Mouse (Mus musculus) cerebellum, adult 11 months (tissue): Measurements from ENCODE around the gene Uvrag.

ENCODE experiments used
- DNase-seq: peaks from one replicate; pipeline ENCODE4 v3.0.0; 2022

The Uvrag gene

DNA sequence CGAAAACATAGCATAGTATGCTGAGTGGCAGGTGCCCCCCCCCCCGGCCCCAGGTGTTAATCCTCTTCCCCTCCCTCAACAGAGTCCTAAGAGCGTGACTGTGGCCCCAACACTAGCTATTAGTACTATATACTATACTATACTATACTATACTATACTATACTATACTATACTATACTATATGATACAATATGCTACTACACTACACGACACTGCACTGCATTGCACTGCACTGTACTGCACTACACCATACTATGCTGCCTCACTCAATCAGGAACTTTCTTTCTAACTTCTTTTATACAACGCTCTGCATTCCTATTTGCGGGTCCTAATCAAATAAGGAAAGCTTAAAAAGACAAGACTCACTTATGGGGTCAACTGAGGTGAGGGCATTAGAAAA lies 224.4 kb downstream of the Uvrag start:
- DNase-seq, result no peak

DNA sequence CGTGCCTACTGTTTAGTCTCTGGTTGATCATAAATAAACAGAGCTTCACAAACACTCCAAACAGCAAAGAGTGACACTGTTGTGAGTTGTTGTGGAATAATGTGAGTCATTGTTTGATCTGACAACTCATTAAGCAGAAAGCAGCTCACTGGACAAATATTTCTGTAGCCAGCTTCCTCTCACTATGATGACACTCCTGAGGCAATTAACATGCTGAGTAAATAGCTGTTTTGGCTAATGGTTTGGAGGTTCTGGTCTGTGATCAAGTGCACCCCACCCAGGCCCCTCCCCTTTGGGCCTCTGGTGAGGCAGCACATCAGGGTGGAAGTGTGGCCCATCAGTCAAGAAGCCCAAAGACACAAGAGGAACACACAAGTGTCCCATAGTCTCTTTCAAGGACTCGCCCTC lies 228.0 kb downstream of the Uvrag start:
- no peak for DNase-seq

DNA sequence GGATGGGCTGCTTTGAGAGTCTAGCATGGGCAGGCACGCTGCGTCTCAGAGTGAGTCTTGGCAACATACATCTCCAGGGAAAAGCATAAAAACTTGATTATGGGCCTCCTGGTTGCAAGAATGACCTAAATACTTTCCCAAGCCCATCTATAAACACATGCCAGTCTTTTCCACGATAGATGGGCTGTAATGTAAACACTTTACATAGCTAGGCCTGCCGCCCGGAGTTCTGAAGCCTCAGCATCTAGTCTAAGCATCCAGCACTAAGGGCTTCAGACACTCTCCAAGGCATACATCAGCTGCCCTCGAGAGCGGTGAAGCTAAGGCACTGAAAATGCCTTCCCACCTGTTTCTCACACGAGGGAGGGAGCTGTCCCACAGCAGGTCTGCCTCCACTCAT lies 229.7 kb downstream of the Uvrag start:
- DNase-seq, result no peak

DNA sequence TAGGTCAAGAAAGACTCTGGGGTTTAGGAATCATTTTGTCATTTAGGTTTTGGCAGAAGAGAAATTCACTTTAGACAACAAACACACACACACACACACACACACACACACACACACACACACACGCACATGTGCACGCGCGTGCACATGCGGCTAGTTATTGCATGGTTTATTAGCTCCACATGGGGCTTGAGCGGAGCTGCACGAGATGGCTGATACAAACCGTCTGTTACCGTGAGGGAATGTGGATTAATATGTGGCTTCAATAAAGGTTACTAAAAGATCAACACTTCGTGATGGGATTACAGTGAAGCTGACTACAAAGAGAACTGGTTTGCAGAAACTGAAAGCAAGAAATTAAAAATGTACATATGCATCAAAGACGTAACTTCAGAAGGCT lies 230.2 kb downstream of the Uvrag start:
- DNase-seq, result no peak

DNA sequence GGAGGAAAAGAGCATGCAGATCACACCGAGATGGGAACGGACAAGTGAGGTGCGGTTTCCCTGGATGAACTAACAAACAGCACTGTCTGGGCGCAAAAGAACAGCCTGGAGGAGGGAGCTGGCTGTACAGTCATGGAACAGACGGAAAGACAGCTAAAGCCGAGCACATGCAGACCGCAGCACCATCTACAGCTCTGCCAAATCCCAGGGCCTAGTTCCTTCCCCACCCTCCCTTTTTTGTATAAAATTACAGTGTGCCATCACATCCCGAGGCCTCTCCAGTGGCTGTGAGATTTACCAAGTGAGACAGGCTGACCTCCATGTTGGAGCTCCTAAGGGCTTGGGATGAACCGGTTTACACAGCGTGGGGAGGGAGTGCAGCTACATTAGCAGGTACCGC lies 230.8 kb downstream of the Uvrag start:
- DNase-seq, result no peak

DNA sequence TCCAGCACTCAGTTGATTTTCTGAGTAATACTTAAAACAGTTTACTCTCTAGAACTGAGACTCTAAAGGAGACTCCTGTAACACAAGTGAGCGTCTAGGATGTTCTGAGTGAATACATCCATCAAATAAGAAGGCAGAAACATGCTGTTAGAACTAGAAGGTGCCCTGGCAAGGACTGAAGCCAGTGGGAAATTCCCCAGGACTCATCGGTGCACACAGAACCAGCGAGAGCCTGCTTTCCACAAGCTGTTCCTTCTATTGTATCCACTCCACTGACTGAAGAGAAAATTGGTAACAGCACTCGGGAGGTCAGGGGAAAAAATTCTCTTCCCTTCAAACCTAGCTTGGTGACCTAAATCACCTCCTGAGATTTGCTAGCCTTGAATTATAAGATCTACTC lies 233.5 kb downstream of the Uvrag start:
- no peak for DNase-seq

DNA sequence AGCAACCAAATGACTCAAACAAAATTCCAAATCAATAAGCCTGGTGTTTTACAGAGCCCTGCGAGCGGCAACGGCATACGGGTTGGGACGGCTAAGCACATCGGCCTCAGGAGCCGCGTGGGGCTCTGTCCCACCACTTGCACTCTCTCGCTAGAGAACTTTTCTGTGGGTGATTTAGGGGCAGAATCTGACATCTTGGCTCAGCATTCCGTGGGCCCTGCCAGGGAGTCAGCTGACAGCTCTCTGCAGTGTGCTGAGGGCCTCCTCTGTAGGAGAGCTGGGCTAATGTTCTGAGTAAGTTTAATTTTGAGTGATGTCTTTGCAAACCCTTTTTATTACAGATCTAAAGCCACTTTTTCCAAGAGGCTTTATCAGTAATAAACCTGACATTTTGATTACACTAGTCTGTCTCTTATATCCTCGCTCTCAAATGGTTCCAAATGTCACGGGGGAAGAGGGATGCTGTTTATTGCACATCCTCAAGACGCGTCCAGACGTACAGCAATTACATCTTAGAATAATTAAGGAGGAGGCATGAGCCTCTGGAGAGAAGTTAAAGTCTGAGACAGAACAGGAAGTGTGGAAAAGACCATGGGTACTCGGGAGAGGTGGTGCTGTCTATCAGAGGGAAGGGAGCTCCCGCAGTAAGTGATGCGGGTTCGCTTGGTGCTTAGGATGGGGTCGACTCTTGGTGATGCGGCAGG lies 236.1 kb downstream of the Uvrag start:
- DNase-seq, result no peak

DNA sequence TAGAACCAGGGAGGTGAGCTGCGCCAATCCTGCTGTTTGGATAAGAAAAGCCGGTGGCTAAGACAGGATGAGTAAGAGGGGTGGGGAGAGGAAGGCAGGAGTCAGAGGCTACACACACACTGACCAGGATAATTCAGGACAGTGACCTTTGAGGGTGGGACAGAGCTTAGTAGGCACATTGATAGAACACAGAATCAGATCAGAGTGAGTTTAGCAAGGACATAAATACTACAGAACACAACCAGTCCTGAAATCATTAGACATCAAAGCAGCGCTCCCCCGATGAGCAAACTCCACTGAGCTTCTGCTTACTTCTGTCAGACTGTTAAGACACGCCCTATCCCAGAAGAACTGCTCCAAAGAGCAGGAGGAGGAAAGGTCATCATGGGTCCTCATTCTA lies 237.1 kb downstream of the Uvrag start:
- no peak for DNase-seq

DNA sequence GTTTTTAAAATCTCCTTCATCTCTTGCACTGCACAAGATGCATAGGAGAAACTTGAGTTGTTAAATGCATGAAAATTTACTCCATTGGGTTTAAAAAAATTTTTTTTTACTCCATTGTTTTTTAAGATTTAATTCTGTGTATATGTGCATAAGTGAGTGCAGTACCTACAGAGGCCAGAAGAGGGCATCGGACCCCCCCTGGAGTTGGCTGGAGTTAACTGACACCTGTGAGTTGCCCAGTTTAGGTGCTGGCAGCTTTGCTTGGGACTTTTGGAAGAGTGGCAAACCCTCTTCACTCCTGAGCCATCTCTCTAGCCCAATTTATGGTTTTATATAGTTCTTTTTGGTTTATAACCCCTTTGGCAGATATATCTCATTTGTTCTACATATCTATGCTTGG lies 239.8 kb downstream of the Uvrag start:
- no peak for DNase-seq

DNA sequence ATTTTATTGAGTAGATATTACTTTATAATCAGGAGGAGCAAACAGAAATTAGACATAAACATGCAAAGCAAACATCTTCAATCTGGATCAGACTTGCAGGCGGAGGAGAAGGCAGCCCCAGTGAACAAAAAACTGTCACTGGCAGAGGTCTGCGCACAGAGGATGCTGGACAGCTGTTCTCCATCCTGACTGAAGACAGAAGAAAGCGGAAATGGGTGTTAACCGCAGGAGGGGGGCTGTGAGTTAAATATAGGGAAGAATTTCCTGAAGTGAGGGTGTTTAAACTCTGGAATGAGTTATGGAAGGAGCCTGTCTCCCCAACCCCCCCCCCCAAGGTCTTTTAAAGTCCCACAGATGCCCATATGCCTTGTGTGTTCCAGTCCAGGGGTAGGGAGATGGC lies 241.1 kb downstream of the Uvrag start:
- no peak for DNase-seq

DNA sequence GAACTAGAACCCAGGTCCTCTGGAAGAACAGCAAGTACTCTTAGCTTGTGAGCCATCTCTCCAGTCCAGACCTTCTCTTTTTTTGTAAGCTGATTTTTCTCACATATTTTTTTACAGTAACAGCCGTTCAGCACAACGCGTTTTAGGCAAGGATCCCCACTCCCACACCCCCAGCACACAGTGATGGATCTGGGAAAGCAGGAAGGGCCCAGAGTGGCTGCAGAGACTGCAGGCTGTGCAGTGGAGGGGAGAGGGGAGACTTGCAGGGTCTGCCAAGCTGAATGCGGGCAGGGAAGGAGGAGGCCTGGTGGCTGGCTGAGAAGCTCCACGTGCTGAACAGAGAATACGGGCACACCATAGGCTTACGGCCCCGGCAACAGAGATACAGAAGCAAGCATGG lies 243.6 kb downstream of the Uvrag start:
- no peak for DNase-seq

DNA sequence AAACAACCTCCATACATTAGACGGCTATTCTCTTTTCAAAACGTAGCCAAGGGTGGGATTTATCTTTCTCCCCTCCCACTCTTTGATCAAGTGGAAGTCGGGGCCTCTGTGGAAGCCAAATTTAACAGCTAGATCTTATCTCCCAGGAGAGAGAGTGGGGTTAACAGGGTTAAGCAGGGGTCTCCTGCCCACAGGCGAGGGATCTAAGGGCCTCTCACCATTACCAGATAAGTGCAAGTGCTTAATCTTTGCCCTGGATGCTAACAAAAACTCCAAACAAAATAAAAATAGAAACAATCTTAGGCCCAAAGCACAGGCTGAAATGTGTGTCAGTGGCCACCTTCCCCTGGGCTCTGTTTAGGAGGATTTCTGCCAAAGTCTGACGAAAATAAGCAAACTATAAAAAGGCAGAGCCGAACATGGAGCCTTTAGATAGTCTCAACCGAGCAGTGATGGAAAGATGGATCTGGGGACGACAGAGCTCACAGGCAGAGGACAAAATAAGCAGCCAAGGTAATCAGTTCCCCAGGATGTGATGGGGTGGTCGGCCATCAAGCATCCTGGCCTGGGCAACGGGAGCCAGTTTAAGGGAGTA lies 245.3 kb downstream of the Uvrag start:
- DNase-seq, result no peak

DNA sequence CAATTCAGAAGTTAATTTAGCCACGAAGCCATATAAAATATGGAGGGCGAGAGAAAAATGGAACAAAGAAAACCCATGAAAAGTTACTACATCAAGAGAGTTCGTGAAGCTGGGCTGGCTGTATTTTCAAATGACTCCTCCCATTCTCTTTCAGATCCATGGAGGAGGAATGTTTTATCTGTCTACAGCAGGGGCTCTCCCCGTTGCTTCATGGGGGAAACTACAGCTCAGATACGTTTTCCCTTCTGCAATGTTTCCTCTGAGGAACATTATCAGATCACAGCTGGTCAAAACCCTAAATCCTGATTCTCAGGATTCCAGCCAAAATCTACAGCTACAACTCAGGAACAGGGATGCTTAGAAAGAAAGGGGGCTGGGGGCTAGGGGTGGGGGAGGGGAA lies 246.2 kb downstream of the Uvrag start:
- DNase-seq, result no peak

DNA sequence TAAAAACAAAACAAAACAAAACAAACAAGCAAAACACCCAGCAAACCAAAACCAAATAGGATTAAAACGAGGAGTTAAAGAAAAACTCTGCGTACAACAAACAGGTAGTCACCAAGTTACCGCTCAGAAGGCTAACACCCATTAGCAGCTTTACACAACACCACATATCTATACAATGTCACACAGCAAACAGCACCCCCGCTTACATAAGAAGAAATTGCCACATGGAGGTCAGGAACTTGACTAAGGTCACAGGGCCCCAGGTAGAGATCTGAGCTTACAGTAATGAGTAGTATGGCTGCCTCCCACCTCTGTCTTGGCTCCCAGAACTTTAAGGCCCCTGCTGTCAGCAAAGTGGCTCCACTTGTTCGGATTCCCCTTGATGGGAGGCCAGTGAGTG lies 246.6 kb downstream of the Uvrag start:
- DNase-seq, result no peak

DNA sequence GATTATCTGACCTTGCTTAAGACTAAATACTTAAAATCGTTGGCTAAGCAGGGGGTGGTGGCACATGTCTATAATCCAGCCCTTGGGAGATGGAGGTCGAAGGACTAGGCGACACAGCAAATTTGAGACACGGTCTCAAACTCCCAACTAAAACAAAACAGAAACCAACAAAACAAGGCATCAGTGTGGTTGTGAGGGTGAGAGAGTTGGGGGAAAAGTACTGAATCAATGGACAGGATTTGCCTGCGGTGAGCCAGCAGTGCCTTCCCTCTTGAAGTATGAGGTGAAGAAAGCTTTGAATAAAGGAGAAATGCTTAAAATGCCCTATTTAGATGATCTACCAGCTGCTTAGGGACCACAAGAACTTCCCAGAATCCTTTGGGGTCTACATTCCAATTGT lies 247.8 kb downstream of the Uvrag start:
- no peak for DNase-seq

DNA sequence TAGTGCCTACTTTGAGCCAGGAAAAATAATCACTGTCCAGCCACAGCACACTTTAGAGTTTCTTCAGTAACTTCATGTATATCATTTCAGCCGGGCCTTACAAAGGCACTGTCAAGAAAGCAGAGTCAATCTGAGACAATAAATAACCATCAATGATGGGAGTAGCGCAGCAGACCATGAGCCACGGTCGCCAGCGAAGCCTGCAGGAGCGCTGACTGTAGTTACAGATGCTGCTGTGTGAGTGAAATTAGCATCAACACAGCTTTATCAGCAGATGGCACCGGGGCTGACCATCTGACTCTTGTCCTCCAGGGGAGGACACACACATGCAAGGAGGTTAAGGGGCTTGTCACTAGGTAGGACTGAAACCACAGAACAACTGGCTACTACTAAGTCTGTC lies 251.7 kb downstream of the Uvrag start:
- no peak for DNase-seq

DNA sequence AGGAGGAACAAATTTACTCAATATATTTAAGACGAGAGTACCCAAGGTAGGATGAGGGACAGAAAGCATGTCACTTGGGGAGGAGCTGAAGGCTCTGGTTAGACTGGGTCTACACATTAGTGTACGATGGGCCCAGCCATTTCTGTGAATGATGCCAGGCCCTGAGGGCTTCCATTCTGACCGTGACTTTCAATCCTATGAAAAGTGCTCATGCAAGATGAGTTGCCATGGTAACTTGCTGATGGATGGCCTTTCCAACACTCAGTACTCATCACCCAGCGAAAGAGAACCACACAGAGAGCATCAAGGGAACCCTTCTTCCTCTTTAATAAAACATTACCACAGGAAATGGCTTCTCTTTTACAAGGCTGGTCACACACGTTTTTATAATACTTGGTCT lies 252.1 kb downstream of the Uvrag start:
- no peak for DNase-seq

DNA sequence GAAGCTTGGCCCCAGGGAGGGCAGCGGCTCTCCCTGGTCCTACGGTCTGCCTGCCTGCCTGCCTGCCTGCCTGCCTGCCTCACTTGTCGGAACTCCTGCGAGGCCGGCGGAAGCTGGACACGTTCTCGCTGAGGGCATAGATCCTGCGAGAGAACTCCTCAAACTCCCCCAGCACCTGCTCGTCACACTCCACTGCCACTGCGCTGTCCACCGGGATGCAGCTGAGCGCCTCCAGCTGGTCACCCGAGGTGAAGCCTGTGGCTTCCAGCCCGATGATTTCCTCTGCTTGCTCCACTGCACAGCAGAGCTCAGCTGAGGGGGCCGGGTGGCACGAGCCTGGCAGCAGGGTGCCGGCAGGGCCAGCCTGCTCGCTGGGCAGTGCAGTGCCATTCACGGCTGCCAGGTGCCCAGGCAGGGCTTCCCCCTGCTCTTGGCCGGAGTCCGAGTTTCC lies 253.1 kb downstream of the Uvrag start:
- DNase-seq, result peak; percentile 64

DNA sequence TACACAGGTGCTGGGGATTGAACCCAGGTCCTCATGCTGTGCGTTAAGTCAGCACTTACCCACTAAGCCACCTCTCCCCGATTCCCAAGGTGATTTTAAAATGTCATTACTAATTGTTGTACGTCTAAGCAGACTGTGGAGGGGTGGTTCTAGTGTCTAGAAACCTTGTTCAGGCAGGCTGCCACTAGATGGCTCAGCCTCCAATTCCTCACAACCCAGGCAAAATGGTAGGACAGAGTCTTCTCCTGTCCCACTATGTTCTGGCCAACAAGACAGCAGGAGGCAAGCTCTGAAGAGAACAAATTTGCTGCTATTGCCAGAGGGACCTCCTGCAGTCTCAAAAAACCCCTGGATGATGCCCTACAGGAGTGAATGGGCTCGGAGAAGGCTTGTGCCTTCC lies 259.1 kb downstream of the Uvrag start:
- DNase-seq, result no peak

DNA sequence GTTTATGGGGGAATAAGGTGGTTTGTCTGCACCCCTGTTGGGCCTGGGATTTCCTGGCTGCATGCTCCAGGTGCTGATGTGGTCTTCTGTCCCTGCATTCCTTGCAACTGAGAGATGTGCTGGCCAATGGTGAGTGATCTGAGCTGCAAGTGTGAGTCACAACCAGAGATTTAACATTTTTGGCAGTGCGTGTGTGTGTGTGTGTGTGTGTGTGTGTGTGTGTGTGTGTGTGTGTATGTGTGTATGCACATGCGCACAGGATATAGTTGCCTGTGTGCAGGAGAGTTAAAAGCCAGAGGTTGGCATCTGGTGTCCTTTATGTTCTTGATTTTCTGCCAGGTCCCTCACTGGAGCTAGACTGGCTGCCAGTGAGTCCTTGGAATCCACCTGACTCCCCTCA lies 261.8 kb downstream of the Uvrag start:
- DNase-seq, result no peak

DNA sequence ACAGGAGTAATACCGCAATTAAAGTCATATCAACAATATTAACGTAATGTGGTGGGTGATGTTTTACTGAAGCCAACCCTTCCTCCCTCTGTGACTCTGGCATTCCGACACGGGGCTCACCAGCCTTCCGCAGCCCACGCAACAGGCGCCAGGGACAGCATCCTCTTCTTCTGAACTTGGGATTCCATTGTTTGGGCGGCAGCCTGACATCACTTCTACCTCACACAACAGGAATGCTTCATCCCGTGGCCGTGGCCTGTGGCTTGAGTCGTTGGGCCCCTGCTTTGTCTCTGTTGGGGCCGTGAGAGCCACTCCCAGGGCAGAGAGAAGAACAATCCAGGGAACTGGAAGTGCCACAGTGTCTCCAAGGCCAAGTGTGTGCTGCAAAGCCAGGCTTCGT lies 264.8 kb downstream of the Uvrag start:
- DNase-seq, result no peak

DNA sequence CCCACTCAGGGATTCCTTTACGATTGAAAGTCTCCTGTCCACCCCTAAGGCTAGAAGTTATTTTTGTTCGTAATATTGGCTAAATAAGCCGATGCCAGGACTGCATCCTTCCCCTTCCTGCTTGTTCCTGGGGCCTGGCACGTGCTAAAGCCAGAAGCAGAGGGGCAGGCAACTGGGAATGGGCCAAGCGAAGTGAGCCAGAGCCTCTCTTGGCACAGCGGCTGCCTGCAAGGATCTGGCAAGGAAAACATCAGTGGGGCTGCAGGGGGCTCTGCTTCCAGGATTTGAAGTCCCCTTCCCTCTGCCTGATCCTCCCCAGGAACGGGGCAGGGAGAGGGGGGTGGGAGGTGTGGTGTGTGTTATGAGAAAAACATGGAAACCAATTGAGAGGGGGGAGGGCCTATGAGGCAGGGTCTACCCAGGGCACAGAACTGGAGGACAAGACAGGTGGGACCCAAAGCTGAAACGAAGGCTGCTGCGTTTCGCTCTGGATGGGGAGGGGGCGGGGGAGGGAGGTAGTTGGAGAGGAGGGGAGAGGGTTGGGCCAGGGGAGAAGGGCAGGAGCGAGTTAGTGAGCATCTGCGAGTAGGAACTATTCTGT lies 265.5 kb downstream of the Uvrag start:
- DNase-seq, result no peak

DNA sequence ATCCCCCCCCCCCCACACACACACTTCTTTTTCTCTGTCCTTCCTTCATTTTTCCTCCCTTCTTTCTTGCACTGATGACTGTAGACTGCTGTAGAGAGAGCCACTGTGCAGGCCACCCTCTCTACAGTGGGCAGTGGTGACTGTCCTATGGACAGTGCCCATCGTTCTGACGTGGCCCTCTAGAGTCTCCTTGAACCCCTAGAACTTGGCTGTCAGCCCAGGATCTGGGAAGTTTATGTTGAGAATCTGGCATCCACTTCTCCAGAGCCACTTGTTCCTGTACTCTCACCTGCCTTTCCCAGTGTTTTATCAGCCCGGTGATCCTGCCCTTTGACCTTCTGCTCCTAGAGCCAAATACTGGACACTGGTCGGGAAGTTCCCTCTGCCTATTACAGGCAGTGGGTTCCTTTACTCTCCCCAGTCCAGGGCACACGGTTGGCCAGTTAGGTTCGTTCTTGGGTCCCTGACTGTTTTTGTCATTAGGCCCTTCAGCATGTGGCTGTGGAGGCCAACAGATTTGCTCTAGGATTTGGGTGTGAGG lies 266.5 kb downstream of the Uvrag start:
- no peak for DNase-seq

DNA sequence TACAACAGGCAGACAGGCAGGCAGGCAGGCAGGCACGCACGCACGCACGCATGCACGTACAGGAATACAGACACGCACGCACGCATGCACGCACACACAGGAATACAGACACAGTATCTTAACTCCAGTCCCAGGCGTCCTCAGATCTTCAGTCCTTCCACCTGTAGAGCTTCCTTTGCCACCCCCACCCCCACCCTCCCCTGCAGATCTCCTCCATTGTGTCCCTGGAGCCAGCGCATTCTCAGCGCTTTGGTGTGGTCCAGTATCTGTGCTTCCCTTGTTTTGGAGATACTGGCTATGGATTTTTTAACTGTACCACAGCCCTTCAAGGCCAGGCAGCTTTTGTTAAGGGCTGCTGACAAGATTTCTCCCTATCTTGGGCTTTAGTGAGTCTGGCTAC lies 267.6 kb downstream of the Uvrag start:
- DNase-seq, result no peak

DNA sequence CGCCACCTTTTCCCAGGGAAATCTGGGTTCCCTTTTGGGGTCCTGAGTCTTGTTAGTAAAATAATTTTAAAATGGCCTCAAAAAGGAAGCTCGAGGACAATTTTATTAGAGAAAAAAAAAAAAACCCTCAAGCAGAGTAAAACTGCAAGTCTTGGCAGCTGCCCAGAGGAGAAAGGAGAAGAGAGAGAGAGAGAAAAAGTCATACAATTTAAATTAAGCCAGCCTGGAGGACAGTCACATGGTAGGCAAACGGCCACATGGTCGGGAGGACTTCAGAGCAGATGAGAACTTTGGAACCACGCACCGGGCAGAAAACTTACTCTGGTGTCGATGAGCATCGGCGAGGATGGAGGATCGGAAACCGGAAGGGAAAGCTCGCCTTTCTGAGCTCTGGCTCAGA lies 269.1 kb downstream of the Uvrag start:
- DNase-seq, result no peak
